Mouse (Mus musculus) embryonic facial prominence, embryonic 14.5 days (tissue): ENCODE data around the gene Cebpe. TPM values are rescaled to one million over a fixed set of nuclear protein-coding genes. Genes with fewer than 3 reads are reported as not detected.

Experiments used
- ATAC-seq: fragments of 200-750 bp; cut with Nextera tagmentation; 2 replicates; pipeline ENCODE4 v1.8.0; 2017; ENCODE audit warnings: low read depth, moderate number of reproducible peaks, moderate TSS enrichment
- DNase-seq: peaks from one replicate; pipeline ENCODE4 v3.0.0-alpha.2; 2015; ENCODE audit warnings: low spot score
- H3K27ac ChIP-seq: fragments of 300-500 bp; sonication (generic); replicated peaks from 2 replicates; pipeline ENCODE4 v1.5.1; 2014; ENCODE audit warnings: low read depth, mild to moderate bottlenecking, low read length, moderate library complexity
- H3K27me3 ChIP-seq: fragments of 300-500 bp; sonication (generic); replicated peaks from 2 replicates; pipeline ENCODE4 v1.6.1; 2014; ENCODE audit warnings: low read length; ENCODE audit not compliant: control insufficient read depth, insufficient read depth
- H3K36me3 ChIP-seq: fragments of 300-500 bp; sonication (generic); 2 replicates; pipeline ENCODE4 v1.6.1; 2014; ENCODE audit warnings: low read length, mixed read lengths; ENCODE audit not compliant: control insufficient read depth, insufficient read depth
- H3K4me1 ChIP-seq: fragments of 300-500 bp; sonication (generic); 2 replicates; pipeline ENCODE4 v1.6.1; 2014; ENCODE audit warnings: antibody characterized with exemption, low read length; ENCODE audit not compliant: control insufficient read depth, insufficient read depth
- H3K4me2 ChIP-seq: fragments of 300-500 bp; sonication (generic); 2 replicates; pipeline ENCODE4 v1.6.1; 2014; ENCODE audit warnings: low read depth, mild to moderate bottlenecking, low read length, moderate library complexity, mixed read lengths
- H3K4me3 ChIP-seq: fragments of 300-500 bp; sonication (generic); 2 replicates; pipeline ENCODE4 v1.5.1; 2014; ENCODE audit warnings: low read depth, mild to moderate bottlenecking, low read length
- H3K9ac ChIP-seq: fragments of 300-500 bp; sonication (generic); 2 replicates; pipeline ENCODE4 v1.6.1; 2014; ENCODE audit warnings: low read depth, mild to moderate bottlenecking, low read length, moderate library complexity, mixed read lengths
- H3K9me3 ChIP-seq: fragments of 300-500 bp; sonication (generic); 2 replicates; pipeline ENCODE4 v1.6.1; 2016; ENCODE audit warnings: low read length; ENCODE audit not compliant: control insufficient read depth
- WGBS: fragments of 180-500 bp; shearing (Covaris S2); extraction: QIAGEN DNeasy Blood & Tissue Kit; methylation state at CpG from one replicate; pipeline ENCODE4 v1.1.7; 2014; 5-methylcytosine and 5-hydroxymethylcytosine counted together
- polyA plus RNA-seq: library from polyadenylated mRNA; unstranded; fragments of >200 nt; fragmentation: Nextera tagmentation; extraction: Ambion mirVana; gene quantifications from 2 replicates; pipeline ENCODE4 v1.2.1, GENCODE M21; 2014

Gene Cebpe
- polyA plus RNA-seq, 1 experiment from 2014 or later = 0.32 TPM

GRCm38 (mm10) chr14:54746038-54746437 is 34.1 kb upstream of the Cebpe start:
- Histone ChIP-seq H3K4me2 (no peak overlapping the region), H3K27ac (no peak overlapping the region), H3K27me3 (no peaks in the 10 kb centered on the region), H3K4me1 (no peaks in the 10 kb centered on the region), H3K9ac (no peak overlapping the region), H3K4me3 (no peak overlapping the region), H3K36me3 (no peaks in the 10 kb centered on the region), H3K9me3 (no peaks in the 10 kb centered on the region)
- ATAC-seq (no peak), DNase-seq (no peak)
- 90% methylated on average over 9 of the region's 9 CpGs for WGBS

- Histone ChIP-seq H3K27ac (no peak overlapping the region), H3K4me3 (no peak overlapping the region), H3K9ac (no peak overlapping the region), H3K4me2 (no peak overlapping the region), H3K9me3 (no peaks in the 10 kb centered on the region), H3K4me1 (no peaks in the 10 kb centered on the region), H3K27me3 (no peaks in the 10 kb centered on the region), H3K36me3 (no peaks in the 10 kb centered on the region)
- DNase-seq = no peak
- no peak for ATAC-seq
- 47% methylated on average over 8 of the region's 8 CpGs for WGBS
Measured at GRCm38 (mm10) chr14:54744473-54744872, 32.5 kb upstream of the Cebpe start.

- 46% methylated on average over 2 of the region's 2 CpGs for WGBS
- Histone ChIP-seq H3K9ac (no peak overlapping the region), H3K4me1 (peaks cover 2% of the 10 kb centered on the region; the same call in 1 of the 2 replicates), H3K4me3 (no peak overlapping the region), H3K27ac (no peak overlapping the region), H3K27me3 (no peaks in the 10 kb centered on the region), H3K9me3 (no peaks in the 10 kb centered on the region), H3K36me3 (no peaks in the 10 kb centered on the region), H3K4me2 (no peak overlapping the region)
- DNase-seq (peak; percentile 34), ATAC-seq (no peak)
Measured at GRCm38 (mm10) chr14:54742375-54742774, 30.4 kb upstream of the Cebpe start.

GRCm38 (mm10) chr14:54741721-54742120 is 29.7 kb upstream of the Cebpe start:
- no peak for ATAC-seq
- no peaks in the 10 kb centered on the region for H3K36me3 ChIP-seq
- no peak overlapping the region for H3K9ac ChIP-seq
- H3K4me3 ChIP-seq = no peak overlapping the region
- H3K9me3 ChIP-seq = no peaks in the 10 kb centered on the region
- WGBS = 73% methylated on average over 6 of the region's 6 CpGs
- no peak overlapping the region for H3K27ac ChIP-seq
- H3K4me1 ChIP-seq = peaks cover 8% of the 10 kb centered on the region; the same call in 1 of the 2 replicates
- H3K4me2 ChIP-seq = no peak overlapping the region
- DNase-seq = no peak
- H3K27me3 ChIP-seq = no peaks in the 10 kb centered on the region

GRCm38 (mm10) chr14:54737634-54738033 is 25.7 kb upstream of the Cebpe start:
- Histone ChIP-seq H3K4me2 (no peak overlapping the region), H3K27me3 (no peaks in the 10 kb centered on the region), H3K36me3 (no peaks in the 10 kb centered on the region), H3K9me3 (no peaks in the 10 kb centered on the region), H3K27ac (no peak overlapping the region), H3K4me1 (peaks cover 8% of the 10 kb centered on the region; the same call in 1 of the 2 replicates), H3K9ac (no peak overlapping the region), H3K4me3 (no peak overlapping the region)
- no peak for DNase-seq
- 72% methylated on average over 10 of the region's 10 CpGs for WGBS
- ATAC-seq = no peak

GRCm38 (mm10) chr14:54736555-54737552 is 24.9 kb upstream of the Cebpe start:
- 54% methylated on average over 14 of the region's 14 CpGs for WGBS
- no peaks in the 10 kb centered on the region for H3K36me3 ChIP-seq
- peak; percentile 88 for ATAC-seq

GRCm38 (mm10) chr14:54735221-54735620 is 23.2 kb upstream of the Cebpe start:
- DNase-seq (no peak), ATAC-seq (no peak)
- peaks cover 8% of the 10 kb centered on the region; the same call in 1 of the 2 replicates for H3K4me1 ChIP-seq
- no peak overlapping the region for H3K4me3 ChIP-seq
- no peak overlapping the region for H3K9ac ChIP-seq
- no peak overlapping the region for H3K4me2 ChIP-seq
- 75% methylated on average over 4 of the region's 4 CpGs for WGBS
- H3K27me3 ChIP-seq = no peaks in the 10 kb centered on the region
- no peaks in the 10 kb centered on the region for H3K36me3 ChIP-seq
- no peaks in the 10 kb centered on the region for H3K9me3 ChIP-seq
- H3K27ac ChIP-seq = no peak overlapping the region

More at GRCm38 (mm10) chr14:54736555-54737552, 24.9 kb upstream of the Cebpe start:
- no peak overlapping the region for H3K4me3 ChIP-seq
- H3K4me2 ChIP-seq = no peak overlapping the region
- no peaks in the 10 kb centered on the region for H3K27me3 ChIP-seq
- H3K9ac ChIP-seq = no peak overlapping the region
- no peaks in the 10 kb centered on the region for H3K9me3 ChIP-seq
- no peak overlapping the region for H3K27ac ChIP-seq
- peaks cover 8% of the 10 kb centered on the region; the same call in 1 of the 2 replicates for H3K4me1 ChIP-seq
- peak; percentile 82 for DNase-seq

- Histone ChIP-seq H3K4me2 (no peak overlapping the region), H3K27ac (no peak overlapping the region), H3K4me3 (no peak overlapping the region), H3K36me3 (no peaks in the 10 kb centered on the region), H3K4me1 (peaks cover 8% of the 10 kb centered on the region; the same call in 1 of the 2 replicates), H3K9ac (no peak overlapping the region), H3K9me3 (no peaks in the 10 kb centered on the region), H3K27me3 (no peaks in the 10 kb centered on the region)
- ATAC-seq = no peak
- DNase-seq = no peak
- 81% methylated on average over 4 of the region's 4 CpGs for WGBS
Measured at GRCm38 (mm10) chr14:54734004-54734403, 22.0 kb upstream of the Cebpe start.
